Mouse (Mus musculus): ENCODE data around the gene Kif3a. TPM values are rescaled to one million over a fixed set of nuclear protein-coding genes. Genes with fewer than 3 reads are reported as not detected.
A peak's percentile ranks its signal among the peaks of the same experiment; 100 is the strongest.

Gene Kif3a
- 155 and 160 TPM in 2 replicates for polyA plus RNA-seq (2016; fragmentation: Nextera tagmentation; extraction: Ambion mirVana)

DNA sequence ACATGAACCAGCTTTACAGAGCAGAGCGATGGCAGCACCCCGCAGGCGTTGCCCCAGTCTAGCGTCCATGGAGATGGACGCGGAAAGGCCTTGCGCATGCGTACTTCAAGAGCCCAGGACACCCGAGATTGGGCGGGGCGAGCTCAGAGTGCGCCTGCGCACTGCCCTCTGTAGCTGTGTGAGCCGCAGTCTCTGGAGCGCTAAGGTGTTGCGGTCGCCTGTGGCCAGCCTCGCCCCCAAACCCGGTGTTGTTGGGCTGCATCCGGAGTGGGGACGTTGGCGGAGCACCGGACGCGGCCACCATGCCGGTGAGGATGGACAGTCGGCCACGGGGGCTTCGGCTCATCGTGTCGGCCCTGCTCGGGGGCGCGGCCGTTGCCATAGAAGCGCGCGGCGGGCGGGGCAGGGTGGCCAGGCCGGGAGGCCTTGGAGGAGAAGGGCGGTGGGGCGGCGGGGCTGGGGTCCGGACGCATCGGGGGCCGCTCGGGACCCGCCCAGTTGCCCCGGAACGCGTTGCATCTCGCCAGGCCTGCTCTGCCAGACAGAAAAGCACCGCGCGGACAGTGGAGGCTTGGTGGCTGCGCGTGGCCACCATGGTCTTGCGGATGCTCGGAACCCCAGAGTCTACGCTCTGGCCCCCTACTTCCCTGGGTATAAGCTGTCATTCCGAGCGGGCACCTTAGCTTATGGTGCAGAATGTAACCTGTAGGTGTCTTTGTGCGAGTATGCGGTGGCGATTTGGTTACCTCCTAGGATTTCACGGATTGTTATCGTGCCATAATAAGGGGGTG, at the start of gene Kif3a:
Gene Kif3a, plus strand, starts transcription at position 156 of the 791 bp plus-strand sequence.
- H3K4me2 ChIP-seq (replicated peaks), result peak within 1 kb of the TSS; percentile 67
- H3K9me3 ChIP-seq (replicated peaks), result peaks cover 5% of the 10 kb centered on the region; the same call in 1 of the 2 replicates
- H3K27me3 ChIP-seq, result no peaks in the 10 kb centered on the region
- H3K4me3 ChIP-seq, result peak within 1 kb of the TSS; percentile 77
- ATAC-seq (ENCODE audit: low FRiP score), result peak; percentile 96
- peaks cover 9% of the 10 kb centered on the region for H3K36me3 ChIP-seq
- 1% methylated on average over 64 of the region's 69 CpGs for WGBS
- peak within 1 kb of the TSS; percentile 83 for H3K9ac ChIP-seq
- H3K4me1 ChIP-seq, result peaks cover 17% of the 10 kb centered on the region
- peak within 1 kb of the TSS; percentile 91 for H3K27ac ChIP-seq

DNA sequence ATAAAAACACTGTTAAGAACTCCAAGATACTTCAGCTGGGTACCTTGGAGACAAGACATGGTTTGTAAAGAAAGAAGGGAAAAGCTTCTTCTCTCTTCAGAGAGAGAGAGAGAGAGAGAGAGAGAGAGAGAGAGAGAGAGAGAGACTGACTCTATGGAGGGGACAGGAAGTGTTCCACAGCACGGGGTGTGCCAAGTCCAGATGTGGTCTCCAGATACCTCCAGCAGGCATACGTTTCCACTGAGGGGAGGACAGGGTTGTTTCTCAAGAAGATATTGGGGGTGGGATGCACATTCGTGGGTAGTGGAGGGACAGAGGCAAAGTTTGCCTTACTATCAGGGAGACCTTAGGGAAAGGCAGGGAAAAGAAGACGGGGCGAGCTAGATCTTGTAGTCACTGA, 48.4 kb upstream of the Kif3a start:
- Histone ChIP-seq H3K4me1 (peaks cover 36% of the 10 kb centered on the region), H3K36me3 (no peaks in the 10 kb centered on the region), H3K9me3 (replicated peaks) (no peaks in the 10 kb centered on the region), H3K4me3 (no peak overlapping the region), H3K9ac (no peak overlapping the region), H3K27me3 (peaks cover 28% of the 10 kb centered on the region), H3K27ac (no peak overlapping the region), H3K4me2 (replicated peaks) (peak overlapping the region; percentile 84; the same call in 1 of the 2 replicates)
- no peak for ATAC-seq (ENCODE audit: low FRiP score)
- WGBS, result 50% methylated on average over 5 of the region's 5 CpGs

DNA sequence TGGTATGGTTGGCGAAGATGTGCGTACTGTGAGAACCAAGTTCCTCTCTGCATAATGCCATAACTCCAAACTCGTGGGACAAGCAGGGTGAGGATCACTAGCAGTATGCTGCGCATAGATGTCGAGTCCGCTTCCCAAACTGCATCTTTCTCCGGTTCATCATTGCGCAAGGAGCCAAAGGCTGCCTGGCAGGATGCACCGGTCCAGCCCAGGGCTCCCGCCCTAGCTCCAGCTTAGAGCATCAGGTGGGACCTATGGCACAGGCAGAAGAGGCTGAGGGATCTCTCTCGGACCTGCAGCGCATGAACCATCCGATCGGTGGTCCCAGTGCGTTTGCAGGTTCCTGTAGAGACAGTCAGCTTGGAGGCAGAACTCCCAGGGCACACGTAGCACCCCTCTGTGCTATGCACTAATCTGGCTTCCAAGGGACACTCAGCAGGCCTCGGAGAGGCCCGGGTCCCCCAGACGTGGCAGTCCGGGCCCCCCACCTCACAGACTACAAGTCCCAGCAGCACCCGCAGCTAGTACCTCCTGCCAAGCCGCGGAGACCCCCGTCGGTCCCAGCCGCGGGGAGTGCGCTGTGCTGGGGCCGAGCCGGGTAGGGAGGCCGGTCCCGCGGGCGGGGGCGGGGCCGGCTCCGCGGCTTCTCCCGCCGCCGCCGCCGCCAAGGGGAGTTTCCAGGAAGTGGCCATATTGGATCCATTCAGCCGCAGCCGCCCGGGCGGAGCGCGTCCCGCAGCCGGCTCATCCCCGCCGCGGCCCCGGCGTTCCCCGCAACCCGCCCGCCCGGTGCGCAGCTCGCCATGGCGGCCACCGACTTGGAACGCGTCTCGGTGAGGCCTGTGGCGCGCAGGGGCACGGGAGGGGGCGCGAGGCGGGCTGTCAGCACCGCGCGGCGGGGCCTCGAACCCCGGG, 47.7 kb upstream of the Kif3a start, which contains the start of gene Sept8:
Gene Sept8, plus strand, starts transcription at position 51 of the 915 bp plus-strand sequence.
- peak within 1 kb of the TSS; percentile 84 for H3K4me2 ChIP-seq (replicated peaks)
- peaks cover 39% of the 10 kb centered on the region for H3K4me1 ChIP-seq
- H3K27me3 ChIP-seq, result peaks cover 28% of the 10 kb centered on the region
- no peaks in the 10 kb centered on the region for H3K9me3 ChIP-seq (replicated peaks)
- H3K4me3 ChIP-seq, result peak within 1 kb of the TSS; percentile 88
- peak; percentile 85 for ATAC-seq (ENCODE audit: low FRiP score)
- H3K27ac ChIP-seq, result peak within 1 kb of the TSS; percentile 55
- no peaks in the 10 kb centered on the region for H3K36me3 ChIP-seq
- 5% methylated on average over 59 of the region's 79 CpGs for WGBS
- peak within 1 kb of the TSS; percentile 88 for H3K9ac ChIP-seq

DNA sequence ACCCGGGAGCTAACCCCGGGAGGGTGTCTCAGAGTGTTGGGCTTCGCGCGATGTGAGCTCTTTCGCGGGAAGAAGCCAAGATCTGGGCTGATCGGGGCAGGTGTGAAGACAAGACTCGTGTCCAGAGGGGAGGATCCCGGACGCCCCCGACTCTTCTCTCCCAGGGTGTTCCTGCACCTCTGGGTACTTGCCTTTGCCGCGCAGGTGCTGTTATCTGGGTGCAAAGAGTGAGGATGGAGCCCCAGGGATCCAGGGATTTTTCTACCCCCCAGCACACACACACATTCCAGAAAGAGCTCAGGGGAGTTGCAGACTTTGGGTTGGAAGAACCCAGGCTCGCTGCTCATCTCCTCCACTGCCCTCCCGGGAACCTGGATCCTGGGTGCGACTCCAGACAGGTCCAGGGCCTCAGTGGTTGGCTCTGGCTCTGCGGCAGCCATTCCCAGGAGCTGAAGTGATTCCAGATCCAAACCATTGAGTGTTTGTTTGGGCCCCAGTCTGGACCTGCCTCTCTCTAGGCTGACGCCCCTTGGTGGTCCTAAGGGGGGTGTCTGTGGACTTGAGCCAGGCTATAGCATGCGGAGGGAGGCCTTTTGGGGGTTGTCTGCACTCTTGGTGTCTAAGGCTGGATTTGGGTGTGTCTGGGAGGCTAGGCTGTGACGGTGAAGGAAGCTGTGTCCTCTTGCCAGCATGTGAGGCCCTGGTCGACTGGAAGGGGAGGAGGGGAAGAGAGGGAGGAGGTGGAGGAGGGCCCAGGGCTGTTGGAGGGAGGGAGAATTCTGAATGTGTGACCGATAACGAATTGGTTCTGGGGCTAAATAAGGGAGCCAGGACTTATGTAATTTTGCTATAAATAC, 46.8 kb upstream of the Kif3a start:
- peaks cover 27% of the 10 kb centered on the region for H3K27me3 ChIP-seq
- H3K4me3 ChIP-seq, result peak overlapping the region; percentile 88
- peak; percentile 51 for ATAC-seq (ENCODE audit: low FRiP score)
- peak overlapping the region; percentile 55 for H3K27ac ChIP-seq
- peaks cover 39% of the 10 kb centered on the region for H3K4me1 ChIP-seq
- no peaks in the 10 kb centered on the region for H3K36me3 ChIP-seq
- no peaks in the 10 kb centered on the region for H3K9me3 ChIP-seq (replicated peaks)
- peak overlapping the region; percentile 84 for H3K4me2 ChIP-seq (replicated peaks)
- H3K9ac ChIP-seq, result peak overlapping the region; percentile 88
- WGBS, result 2% methylated on average over 24 of the region's 24 CpGs

DNA sequence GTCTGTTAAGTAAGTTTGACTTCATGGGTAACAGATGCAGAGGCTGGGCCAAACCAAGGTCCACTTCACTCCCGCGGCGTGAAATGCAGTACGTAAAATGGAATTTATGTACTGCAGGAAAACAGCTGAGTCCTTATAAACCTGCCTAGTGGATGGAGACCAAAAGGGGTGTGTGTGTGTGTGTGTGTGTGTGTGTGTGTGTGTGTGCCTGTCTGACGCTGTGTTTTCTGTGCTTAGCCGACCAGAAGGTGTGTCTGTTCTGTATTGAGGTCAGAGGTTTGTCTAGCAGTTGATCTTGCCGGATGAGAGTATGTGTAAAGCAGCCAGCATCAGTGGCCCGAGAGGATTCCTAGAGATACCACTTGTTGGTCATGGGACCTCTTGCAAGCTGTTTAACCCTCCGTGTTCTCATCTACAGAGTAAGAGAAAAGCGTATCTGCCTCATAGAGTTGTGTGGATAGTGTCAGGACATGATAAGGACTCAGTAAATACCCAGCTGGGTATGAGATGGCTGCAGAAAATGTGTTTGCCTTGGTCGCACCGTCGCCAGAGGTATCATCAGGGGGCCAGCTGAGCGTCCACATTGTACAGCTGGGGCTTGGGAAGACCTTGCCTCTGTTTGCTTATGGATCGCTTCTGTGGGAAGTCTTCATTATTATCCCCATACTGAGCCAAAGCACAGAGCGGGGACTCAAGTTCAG, 45.9 kb upstream of the Kif3a start:
- H3K4me2 ChIP-seq (replicated peaks), result peak overlapping the region; percentile 84
- no peaks in the 10 kb centered on the region for H3K36me3 ChIP-seq
- WGBS, result 51% methylated on average over 16 of the region's 16 CpGs
- peaks cover 39% of the 10 kb centered on the region for H3K4me1 ChIP-seq
- no peak overlapping the region for H3K27ac ChIP-seq
- peak overlapping the region; percentile 88 for H3K4me3 ChIP-seq
- H3K9me3 ChIP-seq (replicated peaks), result no peaks in the 10 kb centered on the region
- ATAC-seq (ENCODE audit: low FRiP score), result no peak
- H3K27me3 ChIP-seq, result peaks cover 21% of the 10 kb centered on the region
- 0 out of 2 replicates have a peak overlapping the region, but pooled peaks have one; percentile 24 for H3K9ac ChIP-seq

- Histone ChIP-seq H3K36me3 (no peaks in the 10 kb centered on the region), H3K27ac (no peak overlapping the region), H3K9ac (no peak overlapping the region), H3K9me3 (replicated peaks) (no peaks in the 10 kb centered on the region), H3K27me3 (peaks cover 21% of the 10 kb centered on the region), H3K4me3 (no peak overlapping the region), H3K4me1 (peaks cover 38% of the 10 kb centered on the region), H3K4me2 (replicated peaks) (no peak overlapping the region)
- no peak for ATAC-seq (ENCODE audit: low FRiP score)
- WGBS, result 90% methylated on average over 7 of the region's 7 CpGs
Observed at GRCm38 (mm10) chr11:53521821-53522131, 45.4 kb upstream of the Kif3a start.

DNA sequence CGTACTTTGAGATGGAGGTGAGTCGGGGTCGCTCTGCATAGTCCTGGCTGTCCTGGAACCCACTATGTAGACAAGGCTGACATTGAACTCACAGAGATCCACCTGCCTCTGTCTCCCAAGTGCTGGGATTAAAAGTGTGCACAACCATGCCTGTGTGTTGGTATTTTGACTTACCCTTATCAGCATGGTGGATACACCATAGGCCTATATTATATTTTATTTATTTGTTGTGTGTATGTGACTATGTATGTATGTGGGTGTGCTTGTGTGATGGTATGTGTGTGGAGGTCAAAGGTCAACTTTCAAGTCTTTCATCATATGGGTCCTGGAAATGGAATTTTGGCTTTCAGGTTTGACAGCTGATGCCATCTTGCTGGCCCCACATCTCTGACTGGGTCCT, 44.8 kb upstream of the Kif3a start:
- Histone ChIP-seq H3K4me1 (peaks cover 33% of the 10 kb centered on the region), H3K4me2 (replicated peaks) (no peak overlapping the region), H3K27ac (no peak overlapping the region), H3K9me3 (replicated peaks) (no peaks in the 10 kb centered on the region), H3K9ac (no peak overlapping the region), H3K36me3 (no peaks in the 10 kb centered on the region), H3K4me3 (no peak overlapping the region), H3K27me3 (peaks cover 19% of the 10 kb centered on the region)
- 88% methylated on average over 3 of the region's 3 CpGs for WGBS
- no peak for ATAC-seq (ENCODE audit: low FRiP score)

GRCm38 (mm10) chr11:53522930-53523329, 44.2 kb upstream of the Kif3a start:
- no peak overlapping the region for H3K4me2 ChIP-seq (replicated peaks)
- H3K4me3 ChIP-seq, result no peak overlapping the region
- H3K4me1 ChIP-seq, result peaks cover 33% of the 10 kb centered on the region
- H3K9me3 ChIP-seq (replicated peaks), result no peaks in the 10 kb centered on the region
- no peak overlapping the region for H3K27ac ChIP-seq
- 78% methylated on average over 9 of the region's 9 CpGs for WGBS
- H3K27me3 ChIP-seq, result peaks cover 14% of the 10 kb centered on the region
- ATAC-seq (ENCODE audit: low FRiP score), result no peak
- H3K9ac ChIP-seq, result no peak overlapping the region
- H3K36me3 ChIP-seq, result no peaks in the 10 kb centered on the region

DNA sequence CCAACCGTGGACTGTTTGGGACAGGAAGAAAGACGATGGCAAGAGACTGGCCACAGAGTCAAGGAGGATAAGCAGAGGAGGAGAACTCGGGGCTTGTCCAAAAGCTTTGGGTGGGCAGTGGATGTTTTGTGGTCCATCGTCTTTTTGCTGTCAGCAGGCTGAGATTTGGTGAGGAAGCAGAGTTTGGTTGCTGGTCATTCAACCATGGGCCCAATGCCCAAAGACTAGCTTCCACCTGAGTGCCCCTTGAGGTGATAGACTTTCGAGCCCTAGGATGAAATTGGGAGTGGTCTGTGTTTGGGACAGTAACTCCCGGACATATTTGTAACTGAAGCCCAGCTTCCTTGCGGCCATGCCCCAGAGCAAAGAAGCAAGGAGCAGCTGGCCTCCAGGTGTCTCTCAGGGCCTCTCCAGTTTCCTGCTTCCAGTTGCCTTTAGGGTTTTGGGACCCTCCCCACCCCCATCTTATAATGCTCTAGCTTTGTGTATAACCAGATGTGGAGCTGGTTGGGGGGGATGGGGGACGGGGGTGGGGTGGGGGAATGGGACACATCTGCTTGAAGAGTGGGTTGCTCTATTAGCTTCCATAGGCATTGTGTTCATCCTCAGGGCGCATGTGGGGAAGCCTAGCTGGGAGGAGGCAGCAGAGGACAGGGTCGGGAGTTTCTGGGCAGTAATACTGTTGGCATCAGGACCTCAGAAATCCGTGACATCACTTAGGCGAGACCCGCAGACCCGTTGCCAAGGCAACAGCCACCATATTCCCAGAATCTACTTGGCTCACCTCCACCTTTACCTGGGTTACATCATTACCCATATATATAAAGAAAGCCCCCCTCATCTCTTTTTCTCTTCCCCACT, 43.4 kb upstream of the Kif3a start:
- H3K9me3 ChIP-seq (replicated peaks), result no peaks in the 10 kb centered on the region
- H3K4me1 ChIP-seq, result peaks cover 37% of the 10 kb centered on the region
- H3K27me3 ChIP-seq, result peaks cover 10% of the 10 kb centered on the region
- no peak overlapping the region for H3K27ac ChIP-seq
- H3K4me2 ChIP-seq (replicated peaks), result no peak overlapping the region
- ATAC-seq (ENCODE audit: low FRiP score), result no peak
- no peak overlapping the region for H3K9ac ChIP-seq
- no peaks in the 10 kb centered on the region for H3K36me3 ChIP-seq
- WGBS, result 81% methylated on average over 14 of the region's 14 CpGs
- H3K4me3 ChIP-seq, result no peak overlapping the region

- no peak for ATAC-seq (ENCODE audit: low FRiP score)
- Histone ChIP-seq H3K9ac (no peak overlapping the region), H3K4me1 (peaks cover 41% of the 10 kb centered on the region), H3K9me3 (replicated peaks) (no peaks in the 10 kb centered on the region), H3K27ac (no peak overlapping the region), H3K4me2 (replicated peaks) (no peak overlapping the region), H3K36me3 (no peaks in the 10 kb centered on the region), H3K27me3 (peaks cover 4% of the 10 kb centered on the region; the same call in 1 of the 2 replicates), H3K4me3 (no peak overlapping the region)
- WGBS, result 68% methylated on average over 6 of the region's 6 CpGs
Observed at GRCm38 (mm10) chr11:53524905-53525304, 42.3 kb upstream of the Kif3a start.
